Mouse (Mus musculus): ENCODE measurements around the gene Gm2564. TPM values are rescaled to one million over a fixed set of nuclear protein-coding genes. Genes with fewer than 3 reads are reported as not detected.
"Not testable (repeated sequence)": the region's sequence is repeated elsewhere in the genome, so short reads cannot be mapped to it uniquely, and the experiment has no call there.

Gm2564 gene
- polyA plus RNA-seq (2021) = not detected

GRCm38 (mm10) chr4:42629419-42629818, at the start of gene Gm2564:
Gene Gm2564 (plus strand): TSS chr4:42629719.
- H3K27me3 ChIP-seq; POLR2A ChIA-PET; in situ Hi-C loops (cut with MboI; ENCODE audit: low pct_unique_long_range_greater_than_20kb); CTCF ChIA-PET; DNase-seq (ENCODE audit: low read depth, low spot score); ATAC-seq: not testable (repeated sequence)

- in situ Hi-C loops (cut with MboI; ENCODE audit: low pct_unique_long_range_greater_than_20kb); CTCF ChIA-PET; POLR2A ChIA-PET: not testable (repeated sequence)
These were observed 17.6 kb upstream of the Gm2564 start, which contains the start of gene Gm10591 for GRCm38 (mm10) chr4:42611895-42612294. Gene Gm10591 (plus strand): TSS chr4:42612195.

GRCm38 (mm10) chr4:42654951-42655350, 25.4 kb downstream of the Gm2564 start, which contains the start of gene Ccl27b:
Gene Ccl27b (plus strand): TSS chr4:42655251.
- DNase-seq (ENCODE audit: low read depth, low spot score); ATAC-seq; CTCF ChIA-PET; in situ Hi-C loops (cut with MboI; ENCODE audit: low pct_unique_long_range_greater_than_20kb); H3K27me3 ChIP-seq; POLR2A ChIA-PET: not testable (repeated sequence)

More at GRCm38 (mm10) chr4:42611895-42612294, 17.6 kb upstream of the Gm2564 start, which contains the start of gene Gm10591:
- not testable (repeated sequence) for ATAC-seq; DNase-seq (ENCODE audit: low read depth, low spot score); H3K27me3 ChIP-seq

- in situ Hi-C loops (cut with MboI; ENCODE audit: low pct_unique_long_range_greater_than_20kb); POLR2A ChIA-PET; CTCF ChIA-PET; H3K27me3 ChIP-seq; ATAC-seq; DNase-seq (ENCODE audit: low read depth, low spot score): not testable (repeated sequence)
These were observed 32.3 kb downstream of the Gm2564 start, which contains the start of gene Il11ra2 for GRCm38 (mm10) chr4:42661793-42662192. Gene Il11ra2 (minus strand): TSS chr4:42661893.

- H3K27me3 ChIP-seq; CTCF ChIA-PET; POLR2A ChIA-PET; DNase-seq (ENCODE audit: low read depth, low spot score); ATAC-seq; in situ Hi-C loops (cut with MboI; ENCODE audit: low pct_unique_long_range_greater_than_20kb): not testable (repeated sequence)
These were observed 45.9 kb downstream of the Gm2564 start for GRCm38 (mm10) chr4:42675415-42675814.

GRCm38 (mm10) chr4:42679365-42679764, 49.8 kb downstream of the Gm2564 start:
- CTCF ChIA-PET; in situ Hi-C loops (cut with MboI; ENCODE audit: low pct_unique_long_range_greater_than_20kb); ATAC-seq; POLR2A ChIA-PET; DNase-seq (ENCODE audit: low read depth, low spot score); H3K27me3 ChIP-seq: not testable (repeated sequence)

GRCm38 (mm10) chr4:42680374-42681356, 51.1 kb downstream of the Gm2564 start:
- CTCF ChIA-PET; DNase-seq (ENCODE audit: low read depth, low spot score); ATAC-seq; in situ Hi-C loops (cut with MboI; ENCODE audit: low pct_unique_long_range_greater_than_20kb); POLR2A ChIA-PET; H3K27me3 ChIP-seq: not testable (repeated sequence)

Other genes starting within 250 kb of the Gm2564 start
- gene Gm21586, start 190.3 kb upstream of the Gm2564 start, polyA plus RNA-seq (2021) = not detected
- gene Gm2163, start 163.0 kb upstream of the Gm2564 start, polyA plus RNA-seq (2021) = not detected
- gene Fam205a2, start 101.5 kb upstream of the Gm2564 start, polyA plus RNA-seq (2021) = not detected
- gene Gm10591, start 17.5 kb upstream of the Gm2564 start, polyA plus RNA-seq (2021) = not detected
- not detected for gene Ccl27b, start 25.5 kb downstream of the Gm2564 start, polyA plus RNA-seq (2021)
- 2.6 TPM for gene Il11ra2, start 32.2 kb downstream of the Gm2564 start, polyA plus RNA-seq (2021)
- not detected for gene 4930578G10Rik, start 105.8 kb downstream of the Gm2564 start, polyA plus RNA-seq (2021)
- not detected for gene Ccl19, start 126.9 kb downstream of the Gm2564 start, polyA plus RNA-seq (2021)
- gene Ccl21a, start 144.3 kb downstream of the Gm2564 start, polyA plus RNA-seq (2021) = not detected
- not detected for gene Fam205a1, start 224.2 kb downstream of the Gm2564 start, polyA plus RNA-seq (2021)
- not detected for gene Gm12394, start 227.1 kb downstream of the Gm2564 start, polyA plus RNA-seq (2021)
- not detected for gene Fam205c, start 244.5 kb downstream of the Gm2564 start, polyA plus RNA-seq (2021)